Mouse (Mus musculus): ENCODE measurements around the gene Frzb.

Gene Frzb

DNA sequence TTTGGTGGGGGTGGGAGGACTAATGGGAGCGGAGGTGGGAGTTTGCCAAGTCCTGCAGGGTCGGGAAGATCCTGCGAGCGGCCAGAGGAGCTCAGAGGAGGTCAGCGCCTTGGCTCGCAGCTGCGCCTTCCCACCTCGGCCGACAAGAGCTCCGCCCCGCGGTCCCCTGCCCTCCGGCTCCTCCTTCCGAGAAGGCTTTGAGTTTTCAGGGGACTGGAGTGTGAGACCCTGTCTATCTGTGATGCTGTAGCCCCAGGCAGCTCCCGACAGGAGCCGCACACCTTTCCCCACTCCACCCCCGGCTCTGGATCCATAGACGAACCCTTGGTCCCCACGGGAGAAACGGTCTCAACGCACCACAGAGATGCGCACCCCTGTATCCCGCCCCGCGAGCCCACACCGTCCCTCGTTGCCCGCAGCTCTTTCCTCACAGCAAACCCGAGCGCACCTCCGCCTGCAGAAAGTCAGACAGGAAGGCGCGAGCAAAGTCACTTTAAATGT lies at the start of gene Frzb:
Frzb (minus strand) TSS at position 335 of the 501 bp plus-strand sequence.
- WGBS, result under 1% methylated on average over 33 of the region's 33 CpGs

DNA sequence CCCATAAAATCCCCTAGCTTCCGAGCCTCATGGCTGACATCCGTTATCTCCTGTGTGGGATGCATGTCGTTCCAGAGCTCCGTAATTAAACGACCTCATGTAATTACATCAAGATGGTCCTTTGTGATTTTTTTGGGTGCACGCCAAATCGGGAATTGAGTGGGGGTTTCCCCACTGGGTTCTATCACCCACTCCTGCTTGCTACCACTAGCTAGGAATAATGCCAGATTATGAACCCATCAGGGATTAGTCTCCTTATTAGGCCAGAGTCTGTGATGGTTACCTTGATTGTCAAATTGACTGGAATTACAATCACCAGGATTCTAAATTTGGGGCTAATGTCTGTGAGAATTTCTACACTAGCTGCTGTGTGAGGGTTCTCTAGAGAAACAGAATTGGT lies 47.9 kb upstream of the Frzb start:
- 35% methylated on average over 7 of the region's 7 CpGs for WGBS

DNA sequence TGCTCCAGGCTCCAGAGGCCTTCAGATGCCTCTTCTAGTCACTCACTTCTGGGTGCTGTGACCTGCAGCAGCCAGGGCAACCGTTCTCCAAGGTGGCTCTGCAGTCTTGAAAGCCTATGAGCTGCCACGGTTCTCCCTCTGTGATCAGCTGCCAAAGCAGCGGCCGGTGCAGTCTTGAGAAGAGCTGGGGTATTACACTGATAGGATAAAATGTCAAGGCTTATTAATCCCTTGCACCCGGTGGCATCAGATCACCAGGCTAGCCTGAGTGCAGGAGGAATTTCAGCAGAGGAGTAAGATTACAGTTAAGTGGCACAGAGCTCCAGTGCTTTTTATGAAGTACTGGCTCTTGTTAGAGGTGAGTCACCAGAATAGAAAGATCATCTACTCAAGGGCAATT lies 39.4 kb upstream of the Frzb start:
- 78% methylated on average over 5 of the region's 5 CpGs for whole genome bisulfite sequencing

DNA sequence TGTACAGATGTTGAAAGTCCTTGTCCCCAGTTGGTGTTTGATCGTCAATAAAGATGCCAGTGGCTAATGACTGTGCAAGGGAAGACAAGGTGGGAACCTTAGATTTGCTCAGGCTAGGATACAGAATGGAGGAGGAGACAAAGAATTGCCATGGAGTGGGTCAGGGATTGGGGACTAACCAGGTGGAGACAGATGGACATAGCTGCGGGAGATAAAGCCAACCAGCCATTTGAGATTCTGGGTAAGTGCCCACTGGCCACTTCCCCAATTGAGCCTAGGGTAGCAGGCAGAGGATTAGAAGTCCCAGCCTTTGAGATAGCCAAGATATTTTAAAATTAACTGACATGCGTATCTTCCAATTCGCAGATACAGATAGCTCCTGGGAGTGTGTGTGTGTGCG lies 37.5 kb upstream of the Frzb start:
- WGBS, result 96% methylated on average over 5 of the region's 5 CpGs

DNA sequence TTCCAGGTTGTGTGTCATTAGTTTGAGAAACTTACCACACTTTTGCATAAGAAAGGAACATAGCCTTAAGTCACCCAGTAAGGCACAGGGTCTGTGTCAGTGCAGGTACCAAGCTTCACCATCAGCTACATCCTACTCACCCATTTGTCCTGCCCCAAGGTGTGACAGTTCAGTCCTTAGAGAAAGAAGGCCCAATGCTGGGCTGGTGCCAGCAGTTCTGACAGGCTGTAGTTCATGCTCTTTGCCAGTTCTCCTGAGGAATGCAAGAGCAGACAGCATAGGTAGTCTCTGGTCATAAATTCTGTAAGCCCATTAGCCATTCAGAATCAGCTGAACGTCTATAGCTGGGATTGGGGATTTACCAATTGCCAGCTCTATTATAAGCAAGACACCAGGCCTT lies 28.4 kb upstream of the Frzb start:
- 46% methylated on average over 1 of the region's 1 CpGs for WGBS

DNA sequence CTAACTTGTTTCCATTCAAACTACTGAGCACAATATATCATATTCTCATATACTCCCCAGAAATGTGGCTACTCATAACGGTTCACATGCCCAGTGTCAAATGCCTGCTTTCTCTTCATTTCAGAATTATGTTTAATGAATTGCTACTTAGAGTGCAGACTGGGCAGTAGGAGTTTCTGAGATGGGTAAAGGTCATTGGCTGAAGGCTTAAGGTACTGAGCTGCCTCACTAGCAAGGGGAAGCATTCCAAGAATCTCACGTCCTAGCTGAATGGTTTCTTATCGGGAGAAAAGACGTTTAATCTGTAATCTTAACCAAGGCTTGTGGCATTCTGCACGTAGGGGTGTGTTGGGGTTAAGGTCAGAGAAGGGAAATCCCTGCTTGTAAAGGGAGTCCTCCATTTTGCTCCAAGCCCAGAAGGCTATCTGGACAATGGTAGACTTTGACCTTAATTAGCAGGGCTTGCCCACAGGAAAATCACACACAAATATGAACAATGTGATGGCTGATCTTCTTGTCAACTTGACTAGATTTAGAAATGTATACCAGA lies 26.9 kb upstream of the Frzb start:
- WGBS, result 89% methylated on average over 5 of the region's 5 CpGs

DNA sequence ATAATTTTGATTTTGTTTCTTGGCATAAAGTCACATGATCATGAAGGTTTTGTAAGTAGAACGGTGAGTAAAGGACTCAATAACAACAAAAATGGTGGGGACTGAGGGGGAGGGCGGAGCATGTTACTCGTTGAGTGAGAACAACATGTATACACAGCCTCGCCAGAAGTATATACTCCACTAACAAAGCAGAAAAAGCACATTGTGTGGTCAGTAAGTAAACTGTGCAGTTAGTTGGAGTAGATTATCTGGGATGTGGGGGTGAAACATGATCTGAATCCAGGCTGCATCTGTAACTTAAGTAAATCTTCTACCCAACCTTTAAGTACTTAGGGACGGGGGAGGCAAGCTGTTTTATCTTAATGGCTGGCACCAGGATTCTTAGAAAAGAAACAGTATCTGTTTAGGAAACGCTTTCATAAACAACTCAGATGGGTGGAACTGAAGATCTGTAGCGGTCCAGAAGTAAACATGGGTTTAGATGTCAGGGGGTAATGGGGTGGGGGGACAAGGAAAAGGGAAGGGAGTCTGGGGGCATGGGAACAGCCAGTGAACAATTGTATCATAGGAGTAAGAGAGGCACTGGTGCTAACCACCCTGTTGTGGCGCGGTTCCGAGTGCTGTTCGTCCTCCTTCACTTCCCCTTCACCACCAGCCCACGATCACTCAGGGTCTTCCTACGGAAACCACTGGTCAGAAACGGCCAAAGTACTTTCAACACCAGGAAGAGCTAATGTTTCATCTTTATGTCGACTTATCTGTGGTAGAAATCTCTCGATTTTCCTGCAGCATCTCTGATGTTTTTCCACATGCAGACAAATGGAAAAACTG lies 18.8 kb upstream of the Frzb start:
- 82% methylated on average over 16 of the region's 16 CpGs for WGBS

DNA sequence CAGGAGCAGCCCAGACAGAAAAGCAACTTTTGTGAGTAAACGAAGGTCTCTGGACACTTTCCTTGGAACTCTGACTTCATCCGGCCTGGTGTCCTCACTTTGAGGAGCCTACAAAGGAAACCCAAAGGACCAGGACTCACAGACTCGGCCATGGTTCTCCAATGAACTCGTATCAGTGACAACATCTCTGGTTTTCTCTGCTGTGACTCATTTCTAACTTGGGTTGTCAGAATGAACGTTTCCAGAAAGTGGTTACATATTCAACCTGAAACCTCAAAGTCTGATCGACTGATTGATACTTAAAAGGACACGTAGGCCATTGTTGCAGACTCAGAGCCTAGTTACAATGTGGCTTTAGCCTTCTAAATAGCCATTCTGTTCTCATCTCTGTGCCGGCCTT lies 14.4 kb upstream of the Frzb start:
- 78% methylated on average over 8 of the region's 8 CpGs for WGBS

DNA sequence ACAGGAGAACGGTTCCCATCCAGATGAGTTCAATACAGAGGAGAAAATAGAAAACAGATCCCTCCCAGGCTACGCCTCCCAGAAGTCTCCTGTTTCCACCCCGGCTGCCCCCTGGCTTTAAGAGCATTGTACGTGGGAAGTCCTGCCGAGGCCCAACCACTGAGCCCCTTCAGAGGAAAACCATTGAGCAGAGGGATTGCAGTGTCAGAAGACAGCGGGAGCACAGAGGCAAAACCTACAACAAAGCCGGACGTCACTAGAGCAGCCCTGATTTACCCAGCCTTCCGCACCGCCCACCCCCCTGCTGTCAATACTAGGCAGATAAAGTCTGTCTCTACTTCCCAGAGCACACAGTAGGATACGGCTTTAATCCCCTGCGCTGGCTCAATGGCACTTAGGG lies 806 bp upstream of the Frzb start:
- 10% methylated on average over 12 of the region's 12 CpGs for WGBS

DNA sequence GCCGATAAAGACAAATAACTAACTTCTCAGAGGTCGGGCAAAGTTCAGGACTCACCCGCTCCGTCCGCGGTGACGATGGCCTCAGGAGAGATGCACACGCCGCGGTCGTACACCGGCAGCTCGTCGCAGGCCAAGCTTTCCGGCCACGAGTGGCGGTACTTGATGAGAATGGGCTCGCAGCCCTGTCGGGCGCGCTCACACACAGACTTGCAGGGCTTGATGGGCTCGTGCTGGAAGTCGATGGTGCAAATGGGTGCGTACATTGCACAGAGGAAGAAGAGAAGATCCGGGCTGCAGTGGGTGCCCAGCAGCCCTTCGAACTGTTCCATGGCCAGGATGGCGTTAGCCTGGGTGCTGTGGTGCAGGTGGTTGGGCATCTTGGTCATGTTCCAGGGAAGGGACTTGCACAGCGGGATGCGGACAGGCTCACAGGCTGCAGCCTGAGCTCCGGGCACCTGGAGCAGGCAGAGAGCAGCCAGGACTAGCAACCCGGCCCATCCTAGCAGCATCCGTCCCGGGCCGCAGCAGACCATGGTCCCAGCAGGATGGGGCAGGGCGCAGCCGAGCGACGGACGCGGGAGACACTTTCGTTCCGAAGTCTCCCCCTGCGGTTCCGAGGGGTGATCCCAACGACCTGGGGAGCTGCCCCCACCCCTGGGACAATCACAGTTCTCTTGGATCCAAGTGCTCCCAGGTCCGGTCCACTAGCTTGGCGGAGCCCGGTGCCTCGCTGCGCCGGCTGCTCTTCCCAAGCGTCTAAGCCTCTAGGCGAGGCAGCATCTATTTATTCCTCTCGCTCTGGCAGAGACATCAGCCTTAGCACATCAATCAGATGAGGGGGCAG lies 895 bp downstream of the Frzb start:
- WGBS, result 1% methylated on average over 54 of the region's 54 CpGs

DNA sequence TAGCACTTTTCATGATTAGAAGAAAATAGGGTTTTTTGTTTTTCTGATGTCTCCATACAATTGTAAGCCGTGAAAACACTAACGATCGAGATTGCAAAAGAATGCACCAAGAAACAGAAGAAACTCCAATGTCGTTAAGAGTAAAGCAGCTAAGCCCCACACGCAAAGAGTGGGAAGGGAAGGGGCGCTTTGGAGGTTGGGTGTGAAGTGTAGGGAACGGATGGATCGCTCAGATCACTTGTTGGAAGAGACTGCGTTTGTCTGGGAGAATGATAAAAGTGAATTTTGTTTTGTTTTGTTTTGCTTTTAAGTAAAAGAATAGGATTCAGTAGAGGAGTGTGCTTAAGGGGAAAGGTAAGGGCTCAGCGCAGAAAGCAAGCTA lies 1.5 kb downstream of the Frzb start:
- 34% methylated on average over 10 of the region's 10 CpGs for WGBS

DNA sequence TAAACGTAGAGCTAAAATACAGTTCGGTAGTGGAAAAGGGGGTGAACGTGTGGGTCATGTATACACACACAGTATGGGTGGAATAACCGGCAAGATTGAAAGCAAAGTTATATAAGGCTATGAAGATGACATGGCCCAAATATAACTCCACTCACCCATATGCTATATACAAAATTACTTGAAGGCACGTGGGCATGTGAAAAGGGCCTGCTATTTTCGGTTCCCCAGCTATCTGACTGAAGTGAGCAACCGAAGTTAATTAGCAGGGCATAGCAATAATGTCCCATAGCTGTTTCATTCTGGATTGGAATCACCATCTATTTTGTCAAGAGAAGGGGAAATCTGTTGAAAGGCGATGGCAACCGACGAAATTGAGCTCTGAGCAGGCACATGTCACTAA lies 1.9 kb downstream of the Frzb start:
- WGBS, result 58% methylated on average over 10 of the region's 10 CpGs

DNA sequence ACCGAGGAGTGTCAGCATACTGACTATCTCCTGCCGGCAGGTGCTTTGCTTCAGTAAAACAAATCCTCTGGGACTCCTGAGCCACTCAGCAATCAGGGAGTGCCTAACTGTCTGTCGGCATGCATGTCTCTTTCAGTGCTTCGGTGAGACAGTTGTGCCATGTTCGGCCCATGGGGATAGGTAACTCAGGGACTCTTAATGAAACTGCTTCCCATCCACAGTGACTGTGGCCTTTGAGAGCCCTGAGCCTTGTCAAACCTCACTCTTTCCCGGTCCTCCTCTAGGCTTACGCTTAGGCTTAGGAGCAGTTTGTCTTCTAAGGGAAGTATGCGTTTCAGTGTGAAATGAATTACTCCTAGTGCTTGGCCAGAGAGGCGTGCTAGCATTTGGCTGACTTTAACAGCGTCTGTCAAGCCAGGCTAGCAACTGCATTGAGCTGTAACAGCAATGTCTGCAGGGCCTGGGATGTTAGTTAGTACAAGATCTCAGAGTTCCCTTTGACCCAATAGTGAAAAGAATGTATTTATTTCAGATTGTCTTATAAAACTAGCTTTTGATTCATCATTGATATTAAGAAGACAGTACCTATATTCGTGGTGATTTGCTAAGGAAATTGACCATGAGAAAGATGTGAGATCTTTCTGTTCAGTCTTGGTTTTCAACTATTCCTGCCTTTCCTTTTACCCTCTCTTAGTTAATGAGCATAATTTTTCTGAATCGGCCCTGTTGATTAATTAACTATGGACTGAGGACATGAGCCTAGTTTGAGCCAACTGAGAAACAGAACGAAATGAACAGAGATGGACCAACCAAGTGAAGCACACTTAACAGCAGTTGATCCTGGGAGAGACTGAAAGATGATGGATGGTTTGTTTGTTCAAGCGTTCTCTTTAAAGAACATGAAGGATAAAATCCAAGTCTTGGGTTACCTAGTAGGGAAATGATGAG lies 2.7 kb downstream of the Frzb start:
- 83% methylated on average over 14 of the region's 14 CpGs for WGBS

DNA sequence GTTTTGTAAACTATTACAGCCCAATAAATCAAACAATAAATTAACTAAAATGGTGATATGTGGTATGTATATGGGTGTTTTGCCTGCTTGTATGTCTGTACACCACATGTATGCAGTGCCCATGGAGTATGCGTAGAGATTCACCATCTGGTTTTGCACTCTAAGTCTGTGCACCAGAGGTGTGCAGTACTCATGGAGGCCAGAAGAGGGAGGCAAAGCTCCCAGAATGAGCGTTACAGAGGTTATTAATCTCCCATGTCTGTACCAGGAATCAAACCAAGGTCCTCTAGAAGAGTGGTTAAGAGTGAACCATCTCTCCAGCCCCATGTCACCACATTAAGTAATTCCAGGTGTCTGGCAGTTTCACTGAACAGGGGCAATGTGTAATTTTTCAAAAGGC lies 3.5 kb downstream of the Frzb start:
- WGBS, result 97% methylated on average over 2 of the region's 2 CpGs

DNA sequence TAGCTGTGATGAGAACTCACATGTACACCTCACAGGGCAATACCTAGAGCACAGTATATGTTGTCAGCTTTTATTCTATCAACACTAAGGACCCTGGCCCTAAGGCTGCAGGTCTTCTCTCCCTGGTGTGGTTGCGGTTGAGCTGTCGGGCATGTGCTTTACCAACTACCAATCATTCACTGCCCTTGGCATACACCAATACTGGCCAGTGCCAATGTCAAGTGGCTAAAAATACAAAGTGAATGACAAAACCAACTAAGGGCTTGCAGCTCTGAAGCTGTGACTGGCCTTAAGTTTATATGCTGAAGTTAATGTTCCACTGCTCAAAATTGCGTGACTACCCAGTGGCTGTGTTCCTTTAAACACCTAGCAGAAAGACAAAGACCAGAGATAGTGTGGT lies 6.0 kb downstream of the Frzb start:
- 98% methylated on average over 3 of the region's 3 CpGs for WGBS

DNA sequence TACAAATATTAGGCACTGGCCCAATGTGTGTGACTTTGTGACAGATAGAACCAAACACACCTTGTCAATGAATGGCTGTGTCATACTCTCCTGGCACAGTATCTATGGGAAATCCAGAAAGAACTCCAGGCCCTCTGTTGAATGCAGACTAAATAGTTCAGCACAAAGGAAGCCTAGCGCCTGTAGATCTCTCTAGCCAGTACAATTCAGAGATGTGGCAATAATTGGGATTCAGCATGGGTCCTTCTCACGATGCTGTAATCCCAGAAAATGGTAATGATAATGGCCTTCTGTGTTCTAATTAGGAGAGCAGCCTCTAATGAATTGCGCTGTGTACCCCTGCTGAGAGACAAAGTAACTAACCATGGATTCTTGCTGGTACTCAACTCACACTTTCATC lies 8.6 kb downstream of the Frzb start:
- WGBS, result 74% methylated on average over 3 of the region's 3 CpGs

DNA sequence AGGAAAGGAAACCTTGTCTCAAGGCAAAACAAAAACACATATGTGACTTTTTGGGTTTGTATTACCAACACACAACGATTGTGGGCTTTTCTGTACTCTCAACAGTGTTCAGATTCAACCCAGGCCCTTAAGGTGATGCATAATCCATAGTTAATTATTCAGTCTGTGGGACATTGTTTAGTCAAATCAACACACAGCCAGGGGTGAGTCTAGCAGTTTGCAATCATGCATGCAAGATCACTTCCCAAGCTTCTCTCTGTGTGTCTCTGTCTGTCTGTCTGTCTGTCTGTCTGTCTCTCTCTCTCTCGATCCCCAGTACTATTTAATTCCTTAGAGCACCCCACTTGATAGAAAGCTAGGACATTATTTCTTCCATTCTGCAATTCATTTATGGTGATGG lies 10.0 kb downstream of the Frzb start:
- WGBS, result 60% methylated on average over 2 of the region's 2 CpGs

DNA sequence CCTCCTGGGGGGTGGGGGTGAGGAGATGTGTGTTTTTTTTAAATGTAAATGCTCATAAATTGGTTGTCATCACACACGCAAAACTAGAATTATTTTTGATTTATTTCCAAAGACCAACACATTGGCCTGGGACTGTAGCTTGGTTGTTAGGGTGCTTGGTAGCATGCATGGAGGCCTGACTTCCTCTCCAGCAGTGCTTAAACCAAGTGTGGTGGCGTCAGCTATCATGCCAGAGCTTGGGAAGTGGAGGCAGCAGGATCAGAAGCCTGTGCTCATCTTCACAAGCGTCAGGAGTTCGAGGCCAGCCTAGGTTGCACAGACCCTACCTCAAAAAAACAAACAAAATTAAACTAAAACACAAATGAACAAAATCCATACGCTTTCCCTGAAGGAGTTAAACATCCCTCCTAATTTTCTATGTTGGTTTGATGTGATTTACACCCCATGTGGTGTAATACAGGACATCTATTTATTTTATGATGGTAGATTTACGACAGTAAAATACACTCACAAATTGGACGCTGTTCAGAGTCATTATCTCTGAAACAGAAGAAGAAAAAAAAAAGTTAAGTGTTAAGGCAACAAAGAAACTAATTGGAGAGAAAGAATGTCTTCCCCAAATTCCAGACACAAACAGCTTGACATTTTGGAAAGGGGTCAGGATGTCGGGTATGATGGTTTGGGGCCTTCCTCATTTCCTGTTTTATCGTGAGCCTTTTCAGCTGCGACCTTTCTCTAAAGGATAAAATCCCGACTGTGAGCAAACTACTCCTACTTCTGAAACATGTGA lies 12.4 kb downstream of the Frzb start:
- WGBS, result 90% methylated on average over 11 of the region's 11 CpGs

DNA sequence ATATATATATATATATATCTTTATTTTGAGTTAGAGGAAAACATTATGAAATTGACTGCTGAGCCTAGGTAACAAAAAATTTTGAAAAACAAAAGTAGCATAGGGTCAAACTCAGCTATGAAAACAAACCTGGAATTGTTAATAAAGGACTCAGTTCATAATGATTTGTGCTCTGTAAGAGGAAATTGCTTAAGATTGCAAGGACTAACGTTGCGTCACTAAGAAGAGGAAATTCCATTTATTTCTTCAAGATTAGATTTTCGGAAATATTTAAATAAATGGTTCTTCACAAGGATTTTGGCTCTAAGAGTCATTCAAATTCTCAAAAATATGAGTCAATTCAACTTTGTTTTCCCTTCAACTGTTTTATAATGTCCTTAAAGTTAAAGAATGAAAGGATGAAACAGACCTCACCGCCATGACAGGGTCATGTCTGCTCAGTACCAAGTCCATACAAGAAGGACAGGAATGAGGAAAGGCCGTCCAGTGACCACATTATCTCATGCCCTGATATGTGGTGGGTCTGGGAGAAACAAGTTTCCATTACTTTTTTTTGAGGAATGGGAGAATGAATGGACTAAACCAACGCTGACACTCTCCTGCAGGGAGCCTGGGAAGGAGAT lies 14.1 kb downstream of the Frzb start:
- 89% methylated on average over 6 of the region's 6 CpGs for WGBS

DNA sequence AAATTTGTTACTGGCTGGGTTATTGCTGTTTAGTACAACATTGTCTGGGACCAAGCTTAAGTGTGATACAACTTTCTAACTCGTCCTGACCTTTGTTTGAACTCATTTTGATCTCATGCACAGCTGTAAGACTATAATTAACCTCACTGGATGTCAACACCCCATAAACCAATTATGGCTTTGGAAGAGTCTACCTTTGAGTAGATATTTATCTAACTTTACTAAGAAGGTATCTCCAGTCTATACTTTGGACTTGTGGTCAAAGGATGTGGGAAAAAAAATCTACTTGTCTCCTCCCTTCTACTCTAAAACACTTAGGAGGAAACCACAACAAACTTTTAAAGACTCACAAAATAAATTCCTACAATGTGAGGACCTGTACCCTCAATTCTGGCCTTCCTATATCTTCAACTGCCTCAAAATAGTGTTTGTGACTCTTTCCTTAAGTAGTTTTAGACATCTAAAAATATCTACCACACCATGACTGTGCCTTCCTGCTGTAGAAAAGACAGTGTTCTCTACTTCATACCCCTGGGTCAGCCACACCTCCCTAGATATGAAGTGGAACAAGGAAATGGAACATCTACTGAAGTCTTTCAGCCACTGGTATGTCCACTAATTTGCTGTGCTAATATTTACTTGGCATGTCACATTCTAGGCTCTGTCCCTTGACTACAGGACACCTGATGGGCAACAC lies 16.9 kb downstream of the Frzb start:
- WGBS, result 85% methylated on average over 1 of the region's 1 CpGs

Data from cerebral cortex, adult 2 months (tissue).